Mouse (Mus musculus) embryonic facial prominence, embryonic 10.5 days (tissue): ENCODE measurements around the gene Apaf1. TPM values are rescaled to one million over a fixed set of nuclear protein-coding genes. Genes with fewer than 3 reads are reported as not detected.

ENCODE experiments used
- DNase-seq: peaks from one replicate; pipeline ENCODE4 v3.0.0-alpha.2; 2017; ENCODE audit warnings: low spot score
- H3K27ac ChIP-seq: fragments of 300-500 bp; sonication (generic); replicated peaks from 2 replicates; pipeline ENCODE4 v1.5.1; 2016; ENCODE audit warnings: mild to moderate bottlenecking
- H3K27me3 ChIP-seq: fragments of 300-500 bp; sonication (generic); replicated peaks from 2 replicates; pipeline ENCODE4 v1.6.1; 2016; ENCODE audit warnings: low read depth, mild to moderate bottlenecking; ENCODE audit not compliant: poor library complexity, severe bottlenecking
- H3K36me3 ChIP-seq: fragments of 300-500 bp; sonication (generic); replicated peaks from 2 replicates; pipeline ENCODE4 v1.6.1; 2016; ENCODE audit warnings: mild to moderate bottlenecking, moderate library complexity
- H3K4me1 ChIP-seq: fragments of 300-500 bp; sonication (generic); 2 replicates; pipeline ENCODE4 v1.6.1; 2016
- H3K4me3 ChIP-seq: fragments of 300-500 bp; sonication (generic); 2 replicates; pipeline ENCODE4 v1.5.1; 2016; ENCODE audit warnings: mild to moderate bottlenecking, moderate library complexity
- H3K9me3 ChIP-seq: fragments of 300-500 bp; sonication (generic); 2 replicates; pipeline ENCODE4 v1.6.1; 2016; ENCODE audit warnings: mild to moderate bottlenecking
- WGBS: fragments of 180-500 bp; shearing (Covaris S2); methylation state at CpG from one replicate; pipeline ENCODE4 v1.1.7; 2016; 5-methylcytosine and 5-hydroxymethylcytosine counted together
- polyA plus RNA-seq: library from polyadenylated mRNA; unstranded; fragments of >200 nt; fragmentation: Nextera tagmentation; extraction: Ambion mirVana; gene quantifications from 2 replicates; pipeline ENCODE4 v1.2.1, GENCODE M21; 2016

The Apaf1 gene
- polyA plus RNA-seq, 1 experiment from 2014 or later: 26.8 TPM

DNA sequence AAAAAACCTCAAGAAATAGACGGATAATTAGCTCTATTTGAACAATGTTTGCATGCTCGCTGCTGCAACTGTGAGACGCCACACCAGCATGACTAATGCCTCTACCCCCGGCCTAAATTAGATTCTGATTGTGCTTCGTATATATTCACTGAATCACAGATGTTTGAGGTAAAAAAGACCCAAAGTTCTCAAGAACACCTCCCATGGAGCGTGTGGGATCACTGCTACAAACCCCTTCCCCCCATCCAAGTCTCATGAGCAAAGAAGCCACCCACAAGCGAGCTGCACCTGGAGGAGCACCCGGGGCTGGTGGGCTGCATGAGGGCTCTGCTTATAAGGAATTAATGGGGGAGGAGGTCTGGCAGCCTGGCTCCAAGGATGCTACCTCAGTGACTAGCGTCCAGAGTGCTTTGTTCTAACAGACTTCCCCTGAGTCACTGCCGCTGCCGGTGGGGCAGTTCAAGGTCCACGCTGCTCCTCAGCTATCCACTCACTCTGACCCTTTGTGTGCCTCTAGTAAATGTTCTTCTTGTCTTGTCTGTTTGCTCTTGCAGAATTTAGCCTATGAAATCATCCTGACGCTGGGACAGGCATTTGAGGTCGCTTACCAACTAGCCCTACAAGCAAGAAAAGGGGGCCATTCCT is 116.8 kb downstream of the Apaf1 start:
- Histone ChIP-seq H3K27me3 (peaks cover 68% of the 10 kb centered on the region), H3K36me3 (no peaks in the 10 kb centered on the region), H3K4me1 (peaks cover 25% of the 10 kb centered on the region), H3K9me3 (no peaks in the 10 kb centered on the region), H3K27ac (no peak overlapping the region), H3K4me3 (no peak overlapping the region)
- DNase-seq: no peak
- WGBS: 59% methylated on average over 14 of the region's 14 CpGs

DNA sequence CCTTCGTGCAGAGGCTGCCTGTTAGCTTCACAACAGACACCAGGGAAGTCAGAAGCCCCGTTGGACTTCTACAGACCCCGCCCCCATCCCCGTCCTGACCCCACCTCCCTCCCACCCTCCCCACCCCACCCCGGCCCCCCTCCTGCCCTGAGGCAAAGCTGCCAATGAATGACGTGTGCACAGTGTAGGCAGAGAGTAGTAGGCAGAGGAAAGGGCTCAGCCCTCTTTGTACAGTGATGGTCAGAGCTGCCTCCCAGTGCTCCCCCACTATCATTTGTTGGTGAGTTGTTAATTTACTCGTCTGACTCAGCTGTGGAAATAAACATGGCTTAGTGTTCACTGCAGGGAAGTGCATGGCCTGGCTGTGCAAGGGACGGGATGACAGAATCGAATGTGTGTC is 118.1 kb downstream of the Apaf1 start:
- Histone ChIP-seq H3K27ac (no peak overlapping the region), H3K36me3 (no peaks in the 10 kb centered on the region), H3K9me3 (no peaks in the 10 kb centered on the region), H3K4me1 (peaks cover 18% of the 10 kb centered on the region), H3K27me3 (peaks cover 55% of the 10 kb centered on the region), H3K4me3 (no peak overlapping the region)
- WGBS: 24% methylated on average over 9 of the region's 9 CpGs
- DNase-seq: peak; percentile 19

DNA sequence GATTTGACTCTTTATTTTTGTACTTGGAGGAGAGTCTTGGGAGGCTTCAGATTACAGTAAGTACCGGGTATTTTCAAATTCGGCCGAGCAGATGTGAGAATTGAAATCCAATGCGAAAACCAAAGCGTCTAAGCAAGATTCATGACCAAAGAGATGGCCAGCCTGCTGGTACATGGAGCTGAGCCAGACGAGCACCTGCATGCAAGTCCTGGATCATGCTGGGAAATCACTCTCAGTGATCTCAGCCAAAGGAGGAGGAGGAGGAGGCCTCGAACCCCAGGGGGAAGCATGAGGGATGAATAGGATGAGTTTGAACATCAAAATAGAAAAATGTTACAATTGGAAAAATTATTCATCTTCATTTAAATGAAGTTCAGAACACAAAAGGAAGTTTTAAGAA is 122.2 kb downstream of the Apaf1 start:
- WGBS: 81% methylated on average over 7 of the region's 7 CpGs
- H3K9me3 ChIP-seq: no peaks in the 10 kb centered on the region
- H3K4me1 ChIP-seq: peaks cover 6% of the 10 kb centered on the region

DNA sequence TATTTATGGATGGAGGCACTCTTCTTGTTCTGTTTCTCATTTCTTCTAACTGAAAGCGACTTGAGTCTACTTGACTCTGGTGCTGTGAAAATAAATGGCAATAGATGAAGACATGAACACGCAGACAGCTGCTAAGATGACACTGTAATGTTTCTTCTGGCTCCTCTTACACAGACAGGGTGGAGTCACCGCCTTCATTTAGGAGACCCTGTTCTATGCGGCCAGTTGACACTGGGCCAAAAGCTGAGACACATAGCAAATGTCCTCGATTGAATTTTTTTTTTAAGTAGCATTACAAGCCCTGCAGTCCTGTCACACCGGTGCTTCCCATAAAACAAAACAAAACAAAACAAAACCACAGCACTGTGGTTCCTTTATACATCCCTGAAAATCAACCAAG is 128.7 kb downstream of the Apaf1 start:
- 87% methylated on average over 6 of the region's 6 CpGs for WGBS
- Histone ChIP-seq H3K4me1 (peaks cover 3% of the 10 kb centered on the region; the same call in 1 of the 2 replicates), H3K4me3 (no peak overlapping the region), H3K27me3 (no peaks in the 10 kb centered on the region), H3K27ac (no peak overlapping the region), H3K36me3 (no peaks in the 10 kb centered on the region), H3K9me3 (no peaks in the 10 kb centered on the region)
- no peak for DNase-seq

More for the DNA sequence above, 122.2 kb downstream of the Apaf1 start:
- no peak for DNase-seq
- H3K27me3 ChIP-seq: peaks cover 15% of the 10 kb centered on the region
- H3K27ac ChIP-seq: no peak overlapping the region
- H3K36me3 ChIP-seq: no peaks in the 10 kb centered on the region
- no peak overlapping the region for H3K4me3 ChIP-seq

DNA sequence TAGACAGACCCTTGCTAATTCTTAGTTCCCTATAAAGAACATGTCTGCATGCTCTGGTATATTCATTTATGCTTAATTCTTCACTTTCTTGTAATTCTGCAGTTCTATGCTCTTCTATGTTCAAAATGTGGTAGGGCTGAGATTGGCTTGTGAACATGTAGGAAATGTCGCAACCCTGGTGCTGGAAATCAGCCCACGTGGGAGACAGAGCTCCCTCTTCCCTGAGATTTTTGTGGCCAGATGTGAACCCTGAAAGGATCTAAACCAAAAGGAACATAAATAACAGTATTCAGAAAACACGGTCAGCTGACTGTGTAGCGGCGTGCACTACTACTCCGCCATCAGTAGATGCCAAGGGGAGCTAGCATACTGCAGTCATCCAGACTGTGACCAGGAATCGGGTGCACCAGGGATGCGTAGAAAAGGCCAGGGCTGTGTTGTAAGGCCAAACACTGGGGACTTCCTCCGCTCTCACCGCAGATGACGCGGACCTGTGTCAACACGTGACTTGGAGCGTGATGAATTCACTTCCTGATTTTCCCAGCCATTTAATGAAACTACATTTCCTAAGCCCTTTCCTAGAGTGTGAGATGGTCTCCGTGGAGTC is 129.4 kb downstream of the Apaf1 start:
- Histone ChIP-seq H3K36me3 (no peaks in the 10 kb centered on the region), H3K4me3 (no peak overlapping the region), H3K27me3 (no peaks in the 10 kb centered on the region), H3K9me3 (no peaks in the 10 kb centered on the region), H3K27ac (no peak overlapping the region), H3K4me1 (peaks cover 3% of the 10 kb centered on the region; the same call in 1 of the 2 replicates)
- DNase-seq: no peak
- WGBS: 95% methylated on average over 15 of the region's 15 CpGs

DNA sequence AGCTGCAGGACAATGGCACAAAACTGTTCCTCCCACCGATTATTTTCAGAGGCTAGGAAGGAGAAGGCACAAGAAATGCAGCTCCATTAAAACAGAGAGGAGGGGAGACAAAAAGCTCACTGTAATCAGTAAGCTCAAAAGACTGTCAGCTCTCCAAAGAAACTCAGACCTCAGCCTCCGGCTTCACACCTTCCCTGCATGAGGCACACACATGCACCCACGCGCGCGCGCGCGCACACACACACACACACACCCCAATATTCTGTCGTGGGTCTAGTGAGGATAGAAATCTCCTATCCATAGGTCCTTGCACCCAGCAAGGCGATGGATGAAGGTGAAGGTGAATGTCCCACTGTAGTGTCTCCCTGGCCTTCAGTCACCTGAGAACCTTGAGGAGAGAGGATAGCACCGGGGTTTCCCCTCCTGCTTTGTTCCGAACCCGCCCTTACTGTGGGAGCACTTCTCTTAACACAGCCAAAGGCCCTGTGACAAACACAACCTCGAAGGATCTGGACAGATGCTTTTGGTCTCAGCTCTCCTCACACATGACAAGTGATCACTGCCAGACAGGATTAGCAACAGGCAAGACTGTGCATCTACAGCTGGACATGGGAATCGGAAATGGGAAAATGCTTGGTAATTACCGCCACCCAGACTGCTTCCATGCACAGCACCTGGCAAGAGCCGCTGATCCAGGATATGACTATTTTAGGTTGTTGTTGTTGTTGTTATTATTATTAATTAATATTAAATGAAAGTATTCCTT is 134.8 kb downstream of the Apaf1 start:
- no peak overlapping the region for H3K27ac ChIP-seq
- H3K36me3 ChIP-seq: no peaks in the 10 kb centered on the region
- no peaks in the 10 kb centered on the region for H3K9me3 ChIP-seq
- no peak for DNase-seq
- H3K27me3 ChIP-seq: no peaks in the 10 kb centered on the region
- no peak overlapping the region for H3K4me3 ChIP-seq
- H3K4me1 ChIP-seq: peaks cover 3% of the 10 kb centered on the region
- WGBS: 91% methylated on average over 18 of the region's 18 CpGs

DNA sequence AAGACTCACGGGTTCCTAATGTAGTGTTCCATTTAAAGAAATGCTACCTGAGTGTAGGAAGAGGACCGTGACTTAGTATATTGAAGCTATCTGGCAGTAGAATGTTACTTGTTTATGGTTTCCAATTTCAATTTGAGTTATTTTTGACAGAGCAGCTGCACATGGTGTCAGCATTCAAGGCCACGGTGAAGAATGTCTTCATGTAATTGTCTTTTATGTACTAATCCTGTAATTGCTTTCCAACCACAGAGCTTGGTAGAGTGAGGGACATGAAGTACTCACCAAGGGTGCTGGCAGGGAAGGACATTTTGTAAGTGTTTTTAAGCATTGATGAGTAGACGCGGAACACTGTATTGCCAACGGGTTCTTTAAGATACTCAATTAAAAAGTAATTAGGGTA is 135.5 kb downstream of the Apaf1 start:
- no peak for DNase-seq
- no peaks in the 10 kb centered on the region for H3K27me3 ChIP-seq
- WGBS: 88% methylated on average over 6 of the region's 6 CpGs

DNA sequence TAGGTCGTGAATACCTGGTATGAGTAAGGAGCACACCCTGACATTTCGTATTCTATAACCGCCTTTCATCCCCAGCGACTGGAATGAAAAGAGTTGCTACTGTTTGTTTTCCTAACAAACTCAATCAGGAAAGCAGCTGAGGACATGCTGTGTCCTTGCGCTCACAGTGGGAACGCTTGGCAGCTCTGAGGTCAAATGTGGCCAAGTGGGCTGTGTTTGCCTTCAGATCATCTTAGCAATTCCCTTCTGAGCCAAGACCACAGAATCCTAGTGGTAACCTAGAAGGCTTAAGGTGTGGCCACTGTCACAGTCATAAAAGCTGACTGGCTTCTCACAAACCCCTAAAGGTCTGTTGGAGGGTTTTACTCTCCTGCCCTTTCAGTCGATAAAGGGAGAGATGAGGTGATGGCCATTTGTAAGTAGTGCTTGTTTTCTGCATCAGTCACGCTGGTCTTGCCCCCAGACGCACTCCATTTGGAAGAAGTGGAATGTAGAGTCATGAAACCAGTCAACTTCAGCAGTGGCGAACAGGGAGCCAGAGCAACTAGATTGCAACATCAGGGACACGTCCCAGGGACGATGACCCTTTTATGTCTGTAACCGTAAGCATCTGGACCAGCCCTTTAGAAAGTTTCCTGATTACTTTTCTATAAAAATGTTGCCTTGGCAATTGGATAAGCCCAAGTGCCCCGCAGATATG is 140.4 kb downstream of the Apaf1 start:
- no peaks in the 10 kb centered on the region for H3K4me1 ChIP-seq
- 79% methylated on average over 14 of the region's 14 CpGs for WGBS
- no peaks in the 10 kb centered on the region for H3K36me3 ChIP-seq
- no peaks in the 10 kb centered on the region for H3K27me3 ChIP-seq
- no peaks in the 10 kb centered on the region for H3K9me3 ChIP-seq
- H3K4me3 ChIP-seq: no peak overlapping the region
- H3K27ac ChIP-seq: no peak overlapping the region
- no peak for DNase-seq

More for the DNA sequence above, 135.5 kb downstream of the Apaf1 start:
- Histone ChIP-seq H3K9me3 (no peaks in the 10 kb centered on the region), H3K27ac (no peak overlapping the region), H3K36me3 (no peaks in the 10 kb centered on the region), H3K4me3 (no peak overlapping the region), H3K4me1 (peaks cover 3% of the 10 kb centered on the region)

DNA sequence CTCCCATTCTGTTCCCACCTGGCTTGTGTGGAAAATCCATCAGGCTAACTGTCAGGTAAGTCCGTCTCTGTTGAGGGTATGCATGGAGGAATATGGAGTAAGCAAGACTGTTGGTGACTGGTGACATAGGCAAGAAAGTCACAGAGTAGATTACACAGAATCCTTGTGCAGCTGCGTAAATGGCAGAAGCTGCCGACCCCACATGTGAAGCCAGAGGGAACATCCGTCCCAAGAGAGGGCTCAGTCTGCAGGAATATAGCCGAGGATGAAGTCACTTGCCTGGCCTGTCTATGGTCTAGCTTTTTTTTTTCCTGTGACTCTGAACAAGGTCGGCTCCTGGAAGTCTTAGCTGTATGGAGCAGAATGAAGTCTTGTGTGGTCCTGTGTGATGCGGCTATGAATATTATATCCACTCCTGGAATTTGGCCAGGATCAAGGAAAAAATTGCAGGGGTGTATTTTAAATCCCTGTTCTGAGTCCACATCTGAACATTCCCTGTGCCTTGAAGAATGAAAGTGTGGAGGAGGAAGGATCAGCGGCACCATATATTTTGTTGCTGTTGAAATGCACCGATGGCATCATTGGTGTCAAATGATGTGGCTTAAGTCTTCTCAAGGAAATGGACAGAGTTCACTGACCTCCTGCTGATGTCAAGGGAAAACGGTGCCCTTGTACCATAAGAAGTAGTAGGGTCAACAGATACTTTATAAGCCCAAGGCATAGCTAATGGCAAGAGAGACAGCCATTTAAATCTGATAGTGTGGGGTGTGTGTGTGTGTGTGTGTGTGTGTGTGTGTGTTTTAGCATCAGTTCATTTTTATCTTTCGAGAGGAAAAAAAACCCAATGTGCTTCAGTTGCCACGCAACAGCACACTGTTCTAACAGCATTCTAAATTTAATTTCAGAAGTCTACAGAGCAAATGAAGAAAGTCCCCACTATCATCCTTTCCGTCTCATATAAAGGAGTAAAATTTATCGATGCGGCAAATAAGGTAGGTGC is 141.7 kb downstream of the Apaf1 start:
- no peak for DNase-seq
- 82% methylated on average over 15 of the region's 15 CpGs for WGBS
- no peaks in the 10 kb centered on the region for H3K9me3 ChIP-seq
- H3K27me3 ChIP-seq: no peaks in the 10 kb centered on the region
- no peaks in the 10 kb centered on the region for H3K36me3 ChIP-seq
- H3K4me1 ChIP-seq: no peaks in the 10 kb centered on the region
- H3K27ac ChIP-seq: no peak overlapping the region
- H3K4me3 ChIP-seq: no peak overlapping the region
